Mouse (Mus musculus): ENCODE measurements at regions not wholly inside any gene's neighbourhood (a gene's known extent, or its start where the extent isn't known, plus 50 kb on each side); places are given as distances from the start of the nearest gene placed in this dataset.

DNA sequence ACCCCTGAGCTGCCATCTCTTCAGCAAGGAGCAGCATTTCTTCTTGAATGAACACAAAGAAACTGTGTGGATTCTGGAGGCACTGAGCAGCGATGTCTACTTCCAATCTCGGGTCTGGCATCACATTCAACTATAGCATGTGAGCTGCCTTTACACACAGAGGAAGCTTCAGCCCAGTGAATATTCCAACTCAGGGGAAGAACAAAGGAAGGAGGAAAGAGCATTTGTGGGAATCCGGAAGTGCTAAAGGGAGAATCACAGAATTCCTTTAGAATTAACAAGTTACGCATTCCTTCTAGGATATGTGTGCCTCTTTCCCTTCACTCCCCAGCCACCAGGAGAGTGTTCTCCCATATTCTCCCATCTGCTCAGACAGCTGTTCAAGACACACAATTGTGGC is 111.7 kb upstream of the B3gat2 start:
- no peak for ATAC-seq (ENCODE audit: low read depth)
- Histone ChIP-seq H3K4me1 (ENCODE audit: control insufficient read depth, insufficient read depth, low read length) (no peaks in the 10 kb centered on the region; the same call in 1 of the 2 replicates), H3K4me2 (ENCODE audit: low read depth, low read length) (no peak overlapping the region), H3K27ac (ENCODE audit: low read depth, low read length) (no peak overlapping the region), H3K36me3 (ENCODE audit: control insufficient read depth, insufficient read depth, low read length) (no peaks in the 10 kb centered on the region), H3K4me3 (ENCODE audit: low read depth, low read length) (no peak overlapping the region), H3K9ac (replicated peaks; ENCODE audit: low read depth, low read length) (no peak overlapping the region), H3K27me3 (ENCODE audit: control insufficient read depth, insufficient read depth, low read length) (no peaks in the 10 kb centered on the region), H3K9me3 (ENCODE audit: control insufficient read depth, low read length) (no peaks in the 10 kb centered on the region)
- 61% methylated on average over 4 of the region's 4 CpGs for WGBS

DNA sequence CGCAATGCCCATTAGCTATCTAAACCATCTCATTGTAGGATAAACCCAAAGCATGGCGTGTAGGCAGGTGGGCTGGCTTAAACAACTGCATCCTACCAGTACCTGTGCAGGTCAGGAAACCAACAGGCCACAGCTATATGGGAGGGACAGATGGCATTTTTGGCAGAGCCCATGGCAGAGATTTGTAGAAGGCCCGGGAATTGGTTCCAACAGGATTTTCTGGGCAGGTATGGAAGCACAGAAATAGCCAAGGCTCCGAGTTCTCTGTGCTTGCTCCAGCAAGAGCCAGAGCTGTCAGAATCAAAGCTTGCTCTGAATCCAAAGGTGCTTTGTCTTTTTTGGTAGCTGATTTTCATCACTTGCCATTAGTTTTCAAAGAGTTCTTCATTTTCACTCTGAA is 107.9 kb upstream of the B3gat2 start:
- ATAC-seq (ENCODE audit: low read depth): no peak
- Histone ChIP-seq H3K9ac (replicated peaks; ENCODE audit: low read depth, low read length) (no peak overlapping the region), H3K4me3 (ENCODE audit: low read depth, low read length) (no peak overlapping the region), H3K27ac (ENCODE audit: low read depth, low read length) (no peak overlapping the region), H3K9me3 (ENCODE audit: control insufficient read depth, low read length) (no peaks in the 10 kb centered on the region), H3K27me3 (ENCODE audit: control insufficient read depth, insufficient read depth, low read length) (no peaks in the 10 kb centered on the region), H3K4me1 (ENCODE audit: control insufficient read depth, insufficient read depth, low read length) (no peaks in the 10 kb centered on the region; the same call in 1 of the 2 replicates), H3K4me2 (ENCODE audit: low read depth, low read length) (no peak overlapping the region), H3K36me3 (ENCODE audit: control insufficient read depth, insufficient read depth, low read length) (no peaks in the 10 kb centered on the region)
- whole genome bisulfite sequencing: 91% methylated on average over 4 of the region's 4 CpGs

DNA sequence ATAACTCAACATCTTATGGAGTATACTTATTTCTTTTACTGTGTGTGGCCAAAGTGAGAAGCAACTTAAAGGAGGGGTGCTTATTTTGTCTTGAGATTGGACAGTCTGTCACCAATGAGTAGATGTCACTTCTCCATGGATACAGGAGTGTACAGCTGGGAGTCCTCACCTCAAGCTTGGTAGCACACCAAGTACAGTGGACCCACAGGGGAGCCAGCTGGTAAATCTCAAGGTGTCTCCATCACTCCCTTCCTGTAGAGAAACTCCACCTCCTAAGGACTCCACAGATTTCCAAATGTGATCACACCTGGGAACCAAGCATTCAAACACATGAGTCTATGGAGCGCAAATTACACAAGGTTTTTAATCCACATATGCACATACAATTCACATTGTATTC is 105.8 kb upstream of the B3gat2 start:
- ATAC-seq (ENCODE audit: low read depth): no peak
- no peaks in the 10 kb centered on the region for H3K36me3 ChIP-seq (ENCODE audit: control insufficient read depth, insufficient read depth, low read length)
- H3K4me2 ChIP-seq (ENCODE audit: low read depth, low read length): no peak overlapping the region
- H3K4me3 ChIP-seq (ENCODE audit: low read depth, low read length): no peak overlapping the region
- no peaks in the 10 kb centered on the region for H3K27me3 ChIP-seq (ENCODE audit: control insufficient read depth, insufficient read depth, low read length)
- 91% methylated on average over 1 of the region's 1 CpGs for WGBS
- no peaks in the 10 kb centered on the region for H3K9me3 ChIP-seq (ENCODE audit: control insufficient read depth, low read length)
- no peak overlapping the region for H3K9ac ChIP-seq (replicated peaks; ENCODE audit: low read depth, low read length)
- no peak overlapping the region for H3K27ac ChIP-seq (ENCODE audit: low read depth, low read length)
- no peaks in the 10 kb centered on the region for H3K4me1 ChIP-seq (ENCODE audit: control insufficient read depth, insufficient read depth, low read length)

DNA sequence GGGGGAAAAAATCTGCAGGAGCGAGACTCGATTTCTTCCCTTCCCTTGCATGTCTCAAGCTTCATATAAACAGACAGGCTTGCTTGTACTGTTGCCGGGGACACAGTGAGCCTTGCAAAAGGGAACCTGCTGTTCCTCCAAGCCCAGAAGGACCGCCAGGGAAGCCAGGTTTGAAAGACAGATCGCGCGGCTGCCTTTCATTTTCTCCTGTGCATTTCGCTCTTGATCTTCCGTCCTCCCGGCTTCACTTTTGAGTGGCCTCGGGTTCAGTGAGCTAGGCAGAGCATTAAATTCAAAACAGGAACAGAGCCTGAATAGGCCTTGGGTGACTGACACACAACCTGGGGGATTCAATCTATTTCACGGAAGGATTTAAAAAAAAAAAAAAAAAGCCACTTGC is 105.3 kb upstream of the B3gat2 start:
- H3K9ac ChIP-seq (replicated peaks; ENCODE audit: low read depth, low read length): no peak overlapping the region
- no peaks in the 10 kb centered on the region for H3K4me1 ChIP-seq (ENCODE audit: control insufficient read depth, insufficient read depth, low read length)
- H3K27ac ChIP-seq (ENCODE audit: low read depth, low read length): no peak overlapping the region
- H3K27me3 ChIP-seq (ENCODE audit: control insufficient read depth, insufficient read depth, low read length): no peaks in the 10 kb centered on the region
- WGBS: 54% methylated on average over 12 of the region's 12 CpGs
- no peaks in the 10 kb centered on the region for H3K36me3 ChIP-seq (ENCODE audit: control insufficient read depth, insufficient read depth, low read length)
- ATAC-seq (ENCODE audit: low read depth): no peak
- H3K4me3 ChIP-seq (ENCODE audit: low read depth, low read length): no peak overlapping the region
- no peak overlapping the region for H3K4me2 ChIP-seq (ENCODE audit: low read depth, low read length)
- H3K9me3 ChIP-seq (ENCODE audit: control insufficient read depth, low read length): no peaks in the 10 kb centered on the region

GRCm38 (mm10) chr1:23656718-23657117 is 104.8 kb upstream of the B3gat2 start:
- no peak for ATAC-seq (ENCODE audit: low read depth)
- no peak overlapping the region for H3K9ac ChIP-seq (replicated peaks; ENCODE audit: low read depth, low read length)
- no peak overlapping the region for H3K27ac ChIP-seq (ENCODE audit: low read depth, low read length)
- H3K36me3 ChIP-seq (ENCODE audit: control insufficient read depth, insufficient read depth, low read length): no peaks in the 10 kb centered on the region
- H3K4me2 ChIP-seq (ENCODE audit: low read depth, low read length): no peak overlapping the region
- WGBS: 78% methylated on average over 8 of the region's 8 CpGs
- no peaks in the 10 kb centered on the region for H3K9me3 ChIP-seq (ENCODE audit: control insufficient read depth, low read length)
- no peaks in the 10 kb centered on the region for H3K27me3 ChIP-seq (ENCODE audit: control insufficient read depth, insufficient read depth, low read length)
- no peak overlapping the region for H3K4me3 ChIP-seq (ENCODE audit: low read depth, low read length)
- no peaks in the 10 kb centered on the region for H3K4me1 ChIP-seq (ENCODE audit: control insufficient read depth, insufficient read depth, low read length)

DNA sequence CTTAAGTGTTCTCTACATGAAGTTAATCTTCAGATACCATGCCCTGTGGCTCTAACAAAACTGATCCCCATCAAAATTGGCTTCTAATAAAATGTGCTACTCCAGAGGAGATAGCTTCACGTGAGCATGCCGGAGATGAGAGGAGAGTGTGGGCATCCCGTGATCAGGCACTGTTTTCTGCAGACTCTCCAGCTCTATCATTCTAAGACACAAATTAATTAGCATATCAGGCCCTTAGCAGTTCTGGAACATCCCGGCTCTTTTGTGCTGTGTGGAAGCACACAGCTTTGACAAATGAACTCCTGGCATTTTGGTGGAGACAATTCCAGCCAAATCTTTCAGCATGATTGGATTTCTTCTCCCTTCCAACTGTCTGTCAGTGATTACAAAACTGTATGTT is 91.0 kb upstream of the B3gat2 start:
- no peak overlapping the region for H3K27ac ChIP-seq (ENCODE audit: low read depth, low read length)
- ATAC-seq (ENCODE audit: low read depth): no peak

DNA sequence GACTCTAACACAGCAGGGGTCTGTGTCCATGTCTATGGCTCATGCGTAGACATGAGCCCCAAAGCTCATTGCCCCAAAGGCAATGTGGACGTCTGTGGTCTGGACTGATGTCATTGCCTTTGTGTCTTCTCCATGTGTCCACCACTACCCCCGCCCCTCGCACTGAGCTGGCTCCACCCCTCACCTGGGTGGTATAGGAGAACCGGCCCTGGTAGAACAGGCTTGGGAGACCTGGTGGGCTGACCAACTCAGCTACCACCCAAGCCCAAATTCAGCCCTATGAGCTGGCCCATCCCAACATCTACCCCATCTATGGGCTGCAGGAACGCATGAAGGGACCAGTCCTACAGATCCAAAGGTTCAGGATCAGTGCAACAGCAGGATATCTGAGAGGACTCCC is 87.2 kb upstream of the B3gat2 start:
- ATAC-seq (ENCODE audit: low read depth): no peak
- no peak overlapping the region for H3K27ac ChIP-seq (ENCODE audit: low read depth, low read length)
- H3K4me1 ChIP-seq (ENCODE audit: control insufficient read depth, insufficient read depth, low read length): no peaks in the 10 kb centered on the region
- 98% methylated on average over 6 of the region's 6 CpGs for WGBS
- H3K36me3 ChIP-seq (ENCODE audit: control insufficient read depth, insufficient read depth, low read length): no peaks in the 10 kb centered on the region
- H3K4me3 ChIP-seq (ENCODE audit: low read depth, low read length): no peak overlapping the region
- H3K9me3 ChIP-seq (ENCODE audit: control insufficient read depth, low read length): no peaks in the 10 kb centered on the region
- H3K9ac ChIP-seq (replicated peaks; ENCODE audit: low read depth, low read length): no peak overlapping the region
- H3K4me2 ChIP-seq (ENCODE audit: low read depth, low read length): no peak overlapping the region
- no peaks in the 10 kb centered on the region for H3K27me3 ChIP-seq (ENCODE audit: control insufficient read depth, insufficient read depth, low read length)

More for the DNA sequence above, 91.0 kb upstream of the B3gat2 start:
- Histone ChIP-seq H3K4me2 (ENCODE audit: low read depth, low read length) (no peak overlapping the region), H3K4me1 (ENCODE audit: control insufficient read depth, insufficient read depth, low read length) (no peaks in the 10 kb centered on the region), H3K9me3 (ENCODE audit: control insufficient read depth, low read length) (no peaks in the 10 kb centered on the region), H3K9ac (replicated peaks; ENCODE audit: low read depth, low read length) (no peak overlapping the region), H3K27me3 (ENCODE audit: control insufficient read depth, insufficient read depth, low read length) (no peaks in the 10 kb centered on the region), H3K36me3 (ENCODE audit: control insufficient read depth, insufficient read depth, low read length) (no peaks in the 10 kb centered on the region), H3K4me3 (ENCODE audit: low read depth, low read length) (no peak overlapping the region)
- WGBS: 67% methylated on average over 4 of the region's 4 CpGs

- H3K4me3 ChIP-seq (ENCODE audit: low read depth, low read length): no peak overlapping the region
- no peak overlapping the region for H3K27ac ChIP-seq (ENCODE audit: low read depth, low read length)
- WGBS: 83% methylated on average over 2 of the region's 2 CpGs
- no peak overlapping the region for H3K4me2 ChIP-seq (ENCODE audit: low read depth, low read length)
- no peak overlapping the region for H3K9ac ChIP-seq (replicated peaks; ENCODE audit: low read depth, low read length)
- H3K27me3 ChIP-seq (ENCODE audit: control insufficient read depth, insufficient read depth, low read length): no peaks in the 10 kb centered on the region
- H3K4me1 ChIP-seq (ENCODE audit: control insufficient read depth, insufficient read depth, low read length): no peaks in the 10 kb centered on the region
- no peaks in the 10 kb centered on the region for H3K36me3 ChIP-seq (ENCODE audit: control insufficient read depth, insufficient read depth, low read length)
- ATAC-seq (ENCODE audit: low read depth): no peak
- no peaks in the 10 kb centered on the region for H3K9me3 ChIP-seq (ENCODE audit: control insufficient read depth, low read length)
Measured at GRCm38 (mm10) chr1:23676301-23676700, 85.3 kb upstream of the B3gat2 start.

DNA sequence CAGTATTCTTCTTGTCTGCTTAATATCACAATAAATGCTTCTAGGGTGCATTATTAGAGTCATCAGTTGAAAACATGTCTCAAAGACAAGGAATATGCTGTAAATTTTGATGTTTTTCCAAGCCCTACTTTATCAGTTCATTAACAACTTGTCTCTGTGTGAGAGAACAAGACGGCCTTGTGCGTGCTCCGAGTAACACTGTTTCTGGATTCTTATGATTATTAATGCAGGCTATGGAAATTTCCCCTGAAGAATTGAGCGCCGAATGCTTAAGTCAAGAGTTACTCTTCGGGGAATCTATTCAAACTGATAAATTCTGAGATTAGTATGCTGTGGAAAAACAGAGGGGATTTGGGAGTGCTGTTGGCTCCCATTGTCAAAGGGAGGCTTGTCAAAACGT is 72.2 kb upstream of the B3gat2 start:
- 58% methylated on average over 7 of the region's 7 CpGs for WGBS
- H3K4me1 ChIP-seq (ENCODE audit: control insufficient read depth, insufficient read depth, low read length): no peaks in the 10 kb centered on the region
- H3K4me2 ChIP-seq (ENCODE audit: low read depth, low read length): no peak overlapping the region
- no peak overlapping the region for H3K4me3 ChIP-seq (ENCODE audit: low read depth, low read length)
- no peaks in the 10 kb centered on the region for H3K36me3 ChIP-seq (ENCODE audit: control insufficient read depth, insufficient read depth, low read length)
- no peak overlapping the region for H3K27ac ChIP-seq (ENCODE audit: low read depth, low read length)
- no peak for ATAC-seq (ENCODE audit: low read depth)
- H3K9me3 ChIP-seq (ENCODE audit: control insufficient read depth, low read length): no peaks in the 10 kb centered on the region
- no peaks in the 10 kb centered on the region for H3K27me3 ChIP-seq (ENCODE audit: control insufficient read depth, insufficient read depth, low read length)
- no peak overlapping the region for H3K9ac ChIP-seq (replicated peaks; ENCODE audit: low read depth, low read length)

DNA sequence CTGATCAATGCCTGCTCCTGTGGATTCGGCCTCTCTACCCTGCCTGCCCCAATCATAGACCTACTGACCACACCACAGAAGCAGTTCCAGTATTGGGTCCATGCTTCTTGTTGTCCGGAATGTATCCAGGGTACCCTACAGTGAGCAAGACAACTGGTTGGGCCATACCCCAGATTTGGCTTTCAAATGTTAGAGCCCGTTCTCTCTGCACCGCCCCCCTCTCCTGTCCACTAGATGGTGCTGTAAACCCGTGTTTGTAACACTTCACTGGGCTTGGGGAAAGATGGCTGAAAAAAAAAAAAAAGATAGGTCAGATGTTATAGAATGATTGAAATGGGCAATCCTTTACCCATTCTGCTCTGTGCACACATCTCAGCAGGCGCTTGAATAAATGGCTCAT is 56.1 kb upstream of the B3gat2 start:
- Histone ChIP-seq H3K4me2 (ENCODE audit: low read depth, low read length) (no peak overlapping the region), H3K27ac (ENCODE audit: low read depth, low read length) (no peak overlapping the region), H3K27me3 (ENCODE audit: control insufficient read depth, insufficient read depth, low read length) (no peaks in the 10 kb centered on the region), H3K36me3 (ENCODE audit: control insufficient read depth, insufficient read depth, low read length) (no peaks in the 10 kb centered on the region), H3K4me3 (ENCODE audit: low read depth, low read length) (no peak overlapping the region), H3K9me3 (ENCODE audit: control insufficient read depth, low read length) (no peaks in the 10 kb centered on the region), H3K4me1 (ENCODE audit: control insufficient read depth, insufficient read depth, low read length) (no peaks in the 10 kb centered on the region), H3K9ac (replicated peaks; ENCODE audit: low read depth, low read length) (no peak overlapping the region)
- 23% methylated on average over 6 of the region's 6 CpGs for WGBS
- ATAC-seq (ENCODE audit: low read depth): peak; percentile 85; the same call in 1 of the 2 replicates
